Mouse (Mus musculus) E14TG2a.4 (cell line): ENCODE data around the gene Sgsm3.

Experiments
- CTCF ChIP-seq: conservative IDR thresholded peaks from 2 replicates; pipeline ENCODE4 v1.5.1; 2014; ENCODE audit warnings: low read length
- POU5F1 ChIP-seq: IDR thresholded peaks from 2 replicates; pipeline ENCODE4 v1.6.1; 2014; ENCODE audit warnings: low read length, borderline replicate concordance

- TF ChIP-seq CTCF (no peak), POU5F1 (no peak)
These were observed 28.7 kb downstream of the Sgsm3 start for GRCm38 (mm10) chr15:81006127-81006735.
